Mouse (Mus musculus): Measurements from ENCODE around the gene Slc4a5. TPM values are rescaled to one million over a fixed set of nuclear protein-coding genes. Genes with fewer than 3 reads are reported as not detected.

The Slc4a5 gene
- total RNA-seq, 2 experiments from 2014 or later: 0.07 TPM; not detected in 1

- DNase-seq (ENCODE audit: low spot score in 2 of 2): no peak
Measured at GRCm38 (mm10) chr6:83301294-83301693, 81.7 kb downstream of the Slc4a5 start.

GRCm38 (mm10) chr6:83302264-83302663 is 82.6 kb downstream of the Slc4a5 start:
- no peak for DNase-seq (ENCODE audit: low spot score in 2 of 2)

- DNase-seq (ENCODE audit: low spot score in 2 of 2): no peak
Measured at GRCm38 (mm10) chr6:83309017-83309416, 89.4 kb downstream of the Slc4a5 start.

GRCm38 (mm10) chr6:83311206-83311605 is 91.6 kb downstream of the Slc4a5 start:
- no peak for DNase-seq (ENCODE audit: low spot score in 2 of 2)

- DNase-seq (ENCODE audit: low spot score in 2 of 2): no peak
Measured at GRCm38 (mm10) chr6:83312021-83312420, 92.4 kb downstream of the Slc4a5 start.

- peak in 1 of 2 experiments; percentile 12 for DNase-seq (ENCODE audit: low spot score in 2 of 2)
Measured at GRCm38 (mm10) chr6:83312514-83312913, 92.9 kb downstream of the Slc4a5 start.

GRCm38 (mm10) chr6:83315293-83315692 is 95.7 kb downstream of the Slc4a5 start:
- no peak for DNase-seq (ENCODE audit: low spot score in 2 of 2)

GRCm38 (mm10) chr6:83316022-83316421 is 96.4 kb downstream of the Slc4a5 start:
- no peak for DNase-seq (ENCODE audit: low spot score in 2 of 2)

- peak; percentile 84 to 85 for DNase-seq (ENCODE audit: low spot score in 2 of 2)
Measured at GRCm38 (mm10) chr6:83317108-83317741, 97.6 kb downstream of the Slc4a5 start.

GRCm38 (mm10) chr6:83321927-83322326 is 102.3 kb downstream of the Slc4a5 start:
- no peak for DNase-seq (ENCODE audit: low spot score in 2 of 2)

- no peak for DNase-seq (ENCODE audit: low spot score in 2 of 2)
Measured at GRCm38 (mm10) chr6:83322794-83323193, 103.2 kb downstream of the Slc4a5 start.

GRCm38 (mm10) chr6:83323652-83324419 is 104.2 kb downstream of the Slc4a5 start:
- DNase-seq (ENCODE audit: low spot score in 2 of 2): no peak

- DNase-seq (ENCODE audit: low spot score in 2 of 2): peak; percentile 89 to 91
Measured at GRCm38 (mm10) chr6:83325525-83326393, 106.1 kb downstream of the Slc4a5 start, which contains the start of the genes Mthfd2 and Mob1a. TSS of gene Mthfd2 (minus strand) at chr6:83325908. TSS of gene Mob1a (plus strand) at chr6:83326016.

- no peak for DNase-seq (ENCODE audit: low spot score in 2 of 2)
Measured at GRCm38 (mm10) chr6:83326394-83326736, 106.7 kb downstream of the Slc4a5 start.

GRCm38 (mm10) chr6:83326761-83327160 is 107.1 kb downstream of the Slc4a5 start:
- no peak for DNase-seq (ENCODE audit: low spot score in 2 of 2)

GRCm38 (mm10) chr6:83327591-83328190 is 108.1 kb downstream of the Slc4a5 start:
- no peak for DNase-seq (ENCODE audit: low spot score in 2 of 2)

GRCm38 (mm10) chr6:83341387-83341786 is 121.8 kb downstream of the Slc4a5 start:
- DNase-seq (ENCODE audit: low spot score in 2 of 2): no peak

GRCm38 (mm10) chr6:83342957-83343356 is 123.3 kb downstream of the Slc4a5 start:
- DNase-seq (ENCODE audit: low spot score in 2 of 2): no peak

GRCm38 (mm10) chr6:83345285-83345684 is 125.7 kb downstream of the Slc4a5 start:
- DNase-seq (ENCODE audit: low spot score in 2 of 2): peak in 1 of 2 experiments; percentile 22

GRCm38 (mm10) chr6:83347916-83348315 is 128.3 kb downstream of the Slc4a5 start:
- DNase-seq (ENCODE audit: low spot score in 2 of 2): no peak

- no peak for DNase-seq (ENCODE audit: low spot score in 2 of 2)
Measured at GRCm38 (mm10) chr6:83348873-83349272, 129.2 kb downstream of the Slc4a5 start, which contains the start of gene Bola3. TSS of gene Bola3 (plus strand) at chr6:83349147.

All from adrenal gland, adult 18-20 months (tissue).